Mouse (Mus musculus): ENCODE results near the gene Ptprn2. TPM values are rescaled to one million over a fixed set of nuclear protein-coding genes. Genes with fewer than 3 reads are reported as not detected.
A peak's percentile ranks its signal among the peaks of the same experiment; 100 is the strongest.

The Ptprn2 gene
- polyA plus RNA-seq, 1 experiment from 2014 or later = 0.18 TPM

DNA sequence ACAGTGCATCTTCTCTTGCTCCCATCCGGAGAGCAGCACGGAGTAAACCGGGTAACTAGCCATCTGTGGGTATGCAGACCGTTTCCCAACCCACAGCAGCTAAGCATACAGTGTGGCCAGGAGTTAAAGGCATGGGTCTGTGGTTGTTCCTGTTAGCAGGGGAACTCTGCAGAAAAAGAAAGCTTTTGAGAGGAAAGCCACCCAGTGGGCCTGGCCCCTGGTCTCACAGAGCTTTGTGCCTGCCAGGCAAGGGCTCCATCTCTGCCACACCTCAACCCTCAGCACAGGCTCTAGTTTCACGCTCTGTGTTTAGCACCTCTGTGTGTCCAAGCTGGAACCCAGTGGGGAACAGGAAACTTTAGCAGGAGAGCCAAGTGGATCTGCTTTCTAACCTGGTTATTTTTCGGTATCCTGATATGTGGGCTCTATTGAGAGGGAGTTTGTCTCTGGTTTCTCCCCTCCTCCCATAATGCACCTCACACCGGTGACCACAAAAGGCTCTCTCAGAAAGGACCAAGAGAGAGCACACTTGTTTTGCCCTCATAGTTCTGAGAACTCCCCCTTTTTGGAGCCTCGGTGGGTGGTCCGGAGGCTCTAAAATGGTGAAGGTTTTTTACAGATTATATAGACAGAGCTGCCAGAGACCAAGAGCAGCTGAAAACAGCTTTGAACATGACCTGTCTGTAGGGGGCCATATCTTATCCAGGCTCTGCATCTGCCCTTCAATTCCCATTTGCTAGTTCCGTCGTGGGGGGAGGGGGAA lies 766.3 kb downstream of the Ptprn2 start:
- no peak overlapping the region for H3K4me2 ChIP-seq
- 32% methylated on average over 11 of the region's 11 CpGs for WGBS
- no peak overlapping the region for H3K27ac ChIP-seq
- H3K9ac ChIP-seq = no peak overlapping the region
- no peaks in the 10 kb centered on the region for H3K36me3 ChIP-seq
- no peak for ATAC-seq (replicated peaks; ENCODE audit: low FRiP score)
- peaks cover 41% of the 10 kb centered on the region for H3K27me3 ChIP-seq
- no peak overlapping the region for H3K4me3 ChIP-seq (replicated peaks)
- H3K4me1 ChIP-seq = peaks cover 14% of the 10 kb centered on the region
- no peaks in the 10 kb centered on the region for H3K9me3 ChIP-seq (replicated peaks)

DNA sequence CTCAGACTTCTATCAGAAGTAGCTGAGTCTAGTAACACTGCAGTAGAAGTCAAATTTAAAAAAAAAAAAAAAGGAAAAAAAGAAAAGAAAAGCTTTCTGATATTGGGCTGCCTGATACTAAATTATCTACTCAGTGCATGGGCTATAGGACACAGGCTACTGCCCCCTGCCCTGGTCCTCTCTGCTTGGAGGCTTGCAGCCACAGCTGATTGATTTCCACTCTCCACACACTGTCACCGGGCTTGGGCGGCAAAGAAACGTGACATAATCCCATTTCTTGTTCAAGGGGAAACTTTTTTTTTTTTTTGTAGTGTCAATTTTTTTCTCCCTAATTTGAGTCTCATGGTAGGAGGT lies 766.9 kb downstream of the Ptprn2 start:
- Histone ChIP-seq H3K4me1 (peaks cover 19% of the 10 kb centered on the region), H3K36me3 (no peaks in the 10 kb centered on the region), H3K4me2 (no peak overlapping the region), H3K9ac (no peak overlapping the region), H3K4me3 (replicated peaks) (no peak overlapping the region), H3K27ac (no peak overlapping the region), H3K27me3 (peaks cover 36% of the 10 kb centered on the region), H3K9me3 (replicated peaks) (no peaks in the 10 kb centered on the region)
- WGBS = 17% methylated on average over 3 of the region's 3 CpGs
- peak; percentile 66; the same call in 1 of the 2 replicates for ATAC-seq (replicated peaks; ENCODE audit: low FRiP score)

DNA sequence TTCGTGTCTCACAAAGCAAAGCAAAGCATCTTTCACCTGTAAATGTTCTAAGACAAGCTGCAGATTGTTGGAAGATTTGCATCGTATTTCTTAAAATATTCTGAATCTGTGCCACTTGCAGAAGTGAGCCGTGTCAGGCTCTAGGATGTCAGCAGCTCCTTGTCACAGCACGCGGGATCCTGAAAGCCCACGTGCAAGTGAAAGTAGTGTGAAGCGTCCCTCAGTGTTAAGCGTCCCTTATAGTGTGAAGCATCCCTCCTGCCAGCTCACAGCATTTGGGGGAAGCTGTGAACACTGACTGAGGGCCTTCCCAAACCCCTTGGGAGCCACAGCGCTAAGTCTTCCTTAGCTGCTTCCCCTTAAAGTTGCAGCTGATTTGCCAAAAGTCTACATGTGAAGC lies 768.8 kb downstream of the Ptprn2 start:
- Histone ChIP-seq H3K27ac (no peak overlapping the region), H3K4me3 (replicated peaks) (no peak overlapping the region), H3K4me2 (no peak overlapping the region), H3K36me3 (no peaks in the 10 kb centered on the region), H3K9me3 (replicated peaks) (no peaks in the 10 kb centered on the region), H3K9ac (no peak overlapping the region), H3K27me3 (peaks cover 28% of the 10 kb centered on the region), H3K4me1 (peaks cover 19% of the 10 kb centered on the region)
- 87% methylated on average over 9 of the region's 9 CpGs for WGBS
- ATAC-seq (replicated peaks; ENCODE audit: low FRiP score) = no peak

DNA sequence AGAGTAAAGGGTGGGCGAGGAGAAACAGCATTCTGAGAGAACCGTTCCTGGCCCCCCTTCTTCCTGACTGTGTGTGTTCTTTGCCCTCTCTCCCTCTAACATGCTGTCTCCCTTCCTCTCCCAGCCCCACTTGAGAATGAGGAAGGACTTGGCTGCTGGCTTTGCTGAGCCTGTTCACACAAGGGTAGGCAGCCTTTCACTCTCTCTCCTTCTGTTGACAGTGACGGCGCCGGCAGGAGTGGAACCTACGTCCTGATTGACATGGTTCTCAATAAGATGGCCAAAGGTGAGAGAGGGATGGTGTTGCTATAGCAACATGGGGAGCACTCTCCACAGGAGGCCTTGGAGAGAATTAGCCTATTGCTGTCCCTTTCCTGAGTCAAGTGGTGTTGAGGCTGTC lies 769.8 kb downstream of the Ptprn2 start:
- 57% methylated on average over 6 of the region's 6 CpGs for WGBS

DNA sequence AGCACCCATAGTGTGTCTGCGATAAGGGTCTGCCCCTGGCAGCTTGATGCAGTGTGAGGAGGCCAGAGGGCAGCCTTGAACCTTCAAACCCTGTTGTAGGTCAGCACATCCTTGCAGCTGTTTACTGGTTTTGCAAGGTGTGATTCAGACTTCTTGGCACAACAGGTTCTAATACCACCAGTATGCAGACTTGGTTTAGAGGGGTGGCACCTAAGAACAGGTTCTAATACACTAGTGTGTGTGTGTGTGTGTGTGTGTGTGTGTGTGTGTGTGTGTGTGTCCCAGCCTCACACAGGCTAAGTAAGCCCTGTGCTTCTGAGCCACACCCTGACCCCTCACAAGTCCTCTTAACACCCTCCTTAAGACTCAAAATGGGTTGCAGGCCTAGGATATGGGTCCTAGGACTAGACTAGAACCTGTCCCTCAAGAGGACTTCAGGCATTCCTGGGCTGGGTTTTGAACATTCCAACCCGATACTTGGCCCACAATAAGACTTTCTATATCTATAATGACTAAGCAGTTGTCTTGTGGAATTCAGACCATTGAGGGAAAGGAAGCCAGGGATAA lies 770.3 kb downstream of the Ptprn2 start:
- H3K4me3 ChIP-seq (replicated peaks) = no peak overlapping the region
- H3K36me3 ChIP-seq = no peaks in the 10 kb centered on the region
- peaks cover 17% of the 10 kb centered on the region; the same call in 1 of the 2 replicates for H3K27me3 ChIP-seq
- H3K4me2 ChIP-seq = no peak overlapping the region
- H3K27ac ChIP-seq = no peak overlapping the region
- peaks cover 17% of the 10 kb centered on the region for H3K4me1 ChIP-seq
- H3K9me3 ChIP-seq (replicated peaks) = no peaks in the 10 kb centered on the region
- H3K9ac ChIP-seq = no peak overlapping the region
- WGBS = 88% methylated on average over 2 of the region's 2 CpGs
- ATAC-seq (replicated peaks; ENCODE audit: low FRiP score) = no peak

More for the DNA sequence above, 769.8 kb downstream of the Ptprn2 start:
- H3K4me3 ChIP-seq (replicated peaks) = no peak overlapping the region
- no peaks in the 10 kb centered on the region for H3K36me3 ChIP-seq
- H3K27ac ChIP-seq = no peak overlapping the region
- H3K4me1 ChIP-seq = peaks cover 19% of the 10 kb centered on the region
- no peaks in the 10 kb centered on the region for H3K9me3 ChIP-seq (replicated peaks)
- H3K4me2 ChIP-seq = no peak overlapping the region
- peaks cover 20% of the 10 kb centered on the region for H3K27me3 ChIP-seq
- ATAC-seq (replicated peaks; ENCODE audit: low FRiP score) = no peak
- no peak overlapping the region for H3K9ac ChIP-seq

DNA sequence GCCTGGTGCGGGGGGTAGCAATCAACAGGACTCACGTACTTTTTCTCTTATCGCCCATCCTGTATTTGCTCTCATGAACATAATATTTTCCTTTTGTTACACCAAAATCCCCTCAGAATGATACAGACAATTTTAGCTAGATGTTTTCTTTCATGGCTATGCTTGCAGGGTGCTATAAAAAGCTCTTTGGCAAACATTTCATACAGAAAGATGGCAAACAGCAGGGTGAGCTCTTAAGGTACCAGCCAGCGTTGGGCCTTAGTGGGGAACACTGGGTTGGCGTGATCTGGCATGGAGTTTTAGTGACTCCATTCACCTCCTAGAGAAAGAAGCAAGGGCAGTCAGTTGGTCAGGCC lies 771.3 kb downstream of the Ptprn2 start:
- Histone ChIP-seq H3K36me3 (no peaks in the 10 kb centered on the region), H3K4me2 (no peak overlapping the region), H3K9ac (no peak overlapping the region), H3K4me3 (replicated peaks) (no peak overlapping the region), H3K9me3 (replicated peaks) (no peaks in the 10 kb centered on the region), H3K27ac (no peak overlapping the region), H3K27me3 (peaks cover 9% of the 10 kb centered on the region; the same call in 1 of the 2 replicates), H3K4me1 (peaks cover 14% of the 10 kb centered on the region)
- WGBS = 83% methylated on average over 5 of the region's 5 CpGs
- ATAC-seq (replicated peaks; ENCODE audit: low FRiP score) = no peak

DNA sequence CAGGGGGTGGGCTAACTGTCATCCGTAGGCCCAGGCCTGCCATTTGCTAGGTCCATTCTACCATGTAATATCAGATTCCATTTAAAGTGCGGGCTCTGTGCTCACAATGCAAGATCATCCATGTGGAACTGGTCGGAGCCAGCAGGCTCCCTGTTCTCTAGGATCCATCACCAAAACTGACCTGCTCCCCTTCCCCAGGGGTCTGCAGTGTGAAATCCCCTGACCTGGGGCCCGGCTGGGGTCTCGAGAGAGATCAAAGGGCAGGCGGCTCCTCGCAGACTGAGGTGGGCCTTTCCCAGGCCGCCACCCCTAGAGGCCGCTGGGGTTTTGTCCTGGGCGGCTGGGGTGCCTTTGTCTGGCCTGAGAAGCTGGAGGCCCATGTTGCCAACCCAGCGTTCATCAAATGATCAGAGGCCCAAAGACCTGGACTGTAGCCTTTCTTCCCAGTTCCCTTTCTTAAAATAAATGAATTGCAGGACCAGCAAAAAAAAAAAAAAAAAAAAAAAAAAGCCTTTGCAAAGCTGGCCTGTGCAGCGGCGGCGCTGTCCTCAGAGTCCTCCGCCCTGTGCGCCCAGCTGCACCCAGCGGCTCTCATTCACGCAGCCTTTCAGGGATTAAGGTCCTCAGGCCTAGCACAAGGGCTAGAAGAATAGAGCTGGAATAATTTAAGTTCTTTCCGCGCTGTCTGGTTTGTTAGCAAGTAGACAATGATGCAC lies 771.8 kb downstream of the Ptprn2 start:
- H3K4me3 ChIP-seq (replicated peaks) = no peak overlapping the region
- no peaks in the 10 kb centered on the region for H3K9me3 ChIP-seq (replicated peaks)

DNA sequence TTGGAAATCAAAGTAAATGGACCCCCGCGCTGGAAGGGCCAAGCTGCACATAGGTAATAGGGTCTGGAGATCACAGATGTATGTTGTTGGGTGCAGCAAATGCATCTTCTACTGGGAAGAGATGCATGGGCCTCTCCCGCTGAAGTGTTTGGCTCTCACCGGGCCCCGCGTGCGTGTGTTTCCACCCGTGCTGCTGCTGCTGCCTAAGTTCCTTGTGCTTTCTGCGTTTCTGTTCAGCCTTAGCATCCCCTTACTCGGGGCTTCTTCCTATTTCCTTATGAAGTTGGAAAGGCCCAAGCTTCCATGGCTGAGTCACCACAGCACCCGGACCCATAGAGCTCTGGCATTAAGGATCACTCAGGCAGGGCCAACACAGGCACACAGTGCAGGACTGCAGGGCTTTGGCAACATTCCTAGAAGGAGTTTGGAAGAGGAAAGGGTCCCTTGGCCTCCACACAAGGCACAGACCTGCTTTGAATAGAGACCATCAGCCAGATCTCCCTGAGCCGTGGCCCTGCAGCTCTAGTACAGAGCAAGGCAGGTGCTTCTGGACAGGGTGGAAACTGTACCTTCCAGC lies 772.5 kb downstream of the Ptprn2 start:
- Histone ChIP-seq H3K36me3 (no peaks in the 10 kb centered on the region), H3K4me3 (replicated peaks) (no peak overlapping the region), H3K4me1 (peaks cover 5% of the 10 kb centered on the region), H3K9me3 (replicated peaks) (no peaks in the 10 kb centered on the region), H3K27me3 (0 out of 2 replicates have a peak, but pooled peaks cover 8% of the 10 kb centered on the region), H3K9ac (no peak overlapping the region), H3K27ac (no peak overlapping the region), H3K4me2 (no peak overlapping the region)
- 0 out of 2 replicates have a peak, but pooled peaks have one; percentile 26 for ATAC-seq (replicated peaks; ENCODE audit: low FRiP score)
- 61% methylated on average over 12 of the region's 12 CpGs for WGBS

More for the DNA sequence above, 771.8 kb downstream of the Ptprn2 start:
- H3K9ac ChIP-seq = no peak overlapping the region
- H3K27ac ChIP-seq = no peak overlapping the region
- H3K4me1 ChIP-seq = peaks cover 9% of the 10 kb centered on the region
- H3K36me3 ChIP-seq = no peaks in the 10 kb centered on the region
- 22% methylated on average over 20 of the region's 20 CpGs for whole genome bisulfite sequencing
- 0 out of 2 replicates have a peak, but pooled peaks cover 8% of the 10 kb centered on the region for H3K27me3 ChIP-seq
- ATAC-seq (replicated peaks; ENCODE audit: low FRiP score) = peak; percentile 37; the same call in 1 of the 2 replicates
- peak overlapping the region; percentile 35; the same call in 1 of the 2 replicates for H3K4me2 ChIP-seq

DNA sequence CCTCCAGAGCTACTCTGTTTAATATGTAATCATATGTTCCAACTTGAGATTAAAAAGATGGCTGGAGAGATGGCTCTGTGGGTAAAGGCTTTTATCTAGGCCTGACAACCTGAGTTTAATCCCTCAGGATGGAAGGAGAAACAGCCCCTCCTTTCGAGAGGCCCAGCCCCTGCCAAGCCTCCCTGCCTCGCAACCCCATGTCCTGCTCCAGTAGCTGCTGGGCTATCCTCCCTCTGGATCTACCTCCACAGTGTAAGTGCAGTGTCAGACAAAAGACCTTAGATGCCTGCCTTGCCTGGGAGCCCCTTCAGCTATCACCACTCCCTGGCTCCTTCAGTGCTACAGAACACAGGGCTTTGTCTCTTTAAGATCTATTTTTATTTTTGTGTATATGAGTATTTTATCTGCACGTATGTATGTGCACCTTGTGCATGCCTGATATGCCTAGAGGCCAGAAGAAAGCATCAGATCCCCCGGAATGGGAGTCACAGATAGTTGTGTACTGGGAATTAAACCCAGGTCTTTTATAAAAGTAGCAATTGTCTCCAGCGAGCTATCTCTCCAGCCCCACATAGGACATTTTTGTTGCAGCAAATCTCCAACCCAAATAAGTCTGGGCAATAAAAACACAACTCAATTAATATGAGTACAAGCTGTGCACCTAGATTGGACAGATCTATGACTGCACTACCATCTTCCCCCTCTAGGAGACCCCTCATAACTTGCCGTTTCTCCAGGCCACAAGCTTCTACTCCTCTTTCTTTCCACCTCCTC lies 775.1 kb downstream of the Ptprn2 start:
- no peak overlapping the region for H3K4me3 ChIP-seq (replicated peaks)
- no peaks in the 10 kb centered on the region for H3K36me3 ChIP-seq
- H3K9me3 ChIP-seq (replicated peaks) = no peaks in the 10 kb centered on the region
- H3K27ac ChIP-seq = no peak overlapping the region
- 65% methylated on average over 6 of the region's 6 CpGs for WGBS
- peaks cover 5% of the 10 kb centered on the region for H3K4me1 ChIP-seq
- H3K4me2 ChIP-seq = no peak overlapping the region
- ATAC-seq (replicated peaks; ENCODE audit: low FRiP score) = no peak
- H3K27me3 ChIP-seq = 0 out of 2 replicates have a peak, but pooled peaks cover 3% of the 10 kb centered on the region
- H3K9ac ChIP-seq = no peak overlapping the region

DNA sequence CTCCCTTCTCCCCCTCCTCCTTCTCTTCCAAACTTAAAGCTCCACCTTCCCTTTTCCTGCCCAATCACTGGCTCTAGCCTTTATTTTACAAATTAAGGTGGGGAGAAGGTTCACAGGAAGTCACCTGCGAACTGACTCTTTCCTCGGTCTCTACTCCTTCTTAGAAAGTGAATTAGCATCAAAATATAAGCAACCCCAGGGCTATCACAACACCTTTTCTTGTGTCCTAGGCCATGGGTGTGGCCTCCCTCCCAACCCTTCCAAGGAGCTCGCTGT lies 775.6 kb downstream of the Ptprn2 start:
- Histone ChIP-seq H3K27me3 (0 out of 2 replicates have a peak, but pooled peaks cover 3% of the 10 kb centered on the region), H3K9me3 (replicated peaks) (no peaks in the 10 kb centered on the region), H3K36me3 (no peaks in the 10 kb centered on the region), H3K9ac (no peak overlapping the region), H3K4me3 (replicated peaks) (no peak overlapping the region), H3K4me2 (no peak overlapping the region), H3K27ac (no peak overlapping the region), H3K4me1 (peaks cover 5% of the 10 kb centered on the region)
- ATAC-seq (replicated peaks; ENCODE audit: low FRiP score) = no peak
- 36% methylated on average over 3 of the region's 3 CpGs for WGBS

DNA sequence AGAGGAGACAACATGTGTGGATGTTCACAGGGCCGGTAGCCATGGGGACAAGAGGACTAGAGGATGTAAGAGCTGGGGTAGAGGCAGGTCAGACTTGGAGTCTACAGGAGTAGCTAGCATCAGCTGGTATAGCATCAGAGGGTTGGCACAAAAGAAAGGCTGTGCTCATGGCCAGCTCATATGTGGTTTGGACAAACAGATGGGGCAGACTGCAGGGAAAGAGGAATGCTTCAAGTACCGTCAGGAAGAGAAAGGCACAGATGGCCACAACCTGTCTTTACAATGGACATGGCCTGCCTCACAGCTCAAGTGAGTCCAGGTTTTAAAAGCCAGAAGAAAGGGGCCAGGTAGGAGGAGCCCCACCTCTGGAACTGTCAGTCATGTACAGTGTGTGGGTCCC lies 776.5 kb downstream of the Ptprn2 start:
- Histone ChIP-seq H3K9me3 (replicated peaks) (no peaks in the 10 kb centered on the region), H3K4me1 (peaks cover 4% of the 10 kb centered on the region), H3K9ac (no peak overlapping the region), H3K36me3 (no peaks in the 10 kb centered on the region), H3K4me2 (no peak overlapping the region), H3K4me3 (replicated peaks) (no peak overlapping the region), H3K27me3 (0 out of 2 replicates have a peak, but pooled peaks cover 3% of the 10 kb centered on the region), H3K27ac (no peak overlapping the region)
- no peak for ATAC-seq (replicated peaks; ENCODE audit: low FRiP score)
- WGBS = 77% methylated on average over 2 of the region's 2 CpGs
